Mouse (Mus musculus) embryonic stem cell, embryonic (primary cell): ENCODE data around the gene Spty2d1.

ENCODE experiments used
- CTCF ChIA-PET, 4 experiments: fragments of 300-600 bp in 2 of 4; fragments of 350-600 bp in 2 of 4; sonication (Branson Sonifier 250); formaldehyde crosslinking; loops; one replicate each; lab custom pipeline; 2022; ENCODE audit warnings: inconsistent platforms in 2 of 4; lab: Charles Lee
- POLR2A ChIA-PET, 4 experiments: fragments of 300-600 bp in 2 of 4; fragments of 350-600 bp in 2 of 4; sonication (Branson Sonifier 250); formaldehyde crosslinking; loops; one replicate each; lab custom pipeline; 2022; ENCODE audit warnings: antibody characterized with exemption in 4 of 4, inconsistent platforms in 1 of 4; lab: Charles Lee

Gene Spty2d1

DNA sequence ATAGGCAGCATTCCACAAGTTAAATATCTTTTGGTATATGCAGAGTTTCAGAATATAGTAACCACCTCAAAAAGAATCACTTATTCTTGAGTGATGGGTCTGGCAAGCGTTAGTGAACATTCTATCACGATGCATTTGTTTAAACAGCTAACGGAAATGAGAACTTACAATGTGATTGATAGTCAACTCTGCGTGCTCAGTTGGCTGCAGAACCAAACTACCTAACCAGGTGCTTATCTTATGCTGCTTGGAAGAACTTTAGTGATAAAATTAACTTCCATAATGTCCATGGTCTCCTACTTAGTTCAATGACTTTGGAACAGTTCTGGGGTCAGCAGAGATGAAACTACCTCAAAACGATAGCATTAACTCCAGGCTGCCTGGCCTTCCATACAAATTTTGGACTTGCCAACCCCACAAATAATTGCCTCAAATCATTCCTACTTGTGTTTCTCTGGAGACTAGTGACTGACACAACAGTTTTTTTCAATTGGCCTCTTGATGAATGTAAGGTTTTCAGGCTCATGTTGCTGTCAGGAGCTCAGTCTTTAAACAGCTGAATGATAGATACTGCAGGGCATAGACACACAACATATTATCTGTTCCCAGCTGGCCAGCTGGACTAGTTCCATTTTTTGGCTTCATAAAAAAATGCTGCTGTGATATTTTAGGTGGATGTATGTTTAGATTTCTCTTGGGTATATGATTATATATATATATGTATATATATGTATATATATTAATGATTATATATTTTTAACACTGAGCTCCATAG lies 6.9 kb downstream of the Spty2d1 start:
- CTCF ChIA-PET: no interaction called here
- POLR2A ChIA-PET: interaction anchor here in 1 of 4 experiments (1.3 kb wide), 1 partner anchor 156 kb away, joined by 3 read pairs; no protein-coding TSS in a partner anchor

DNA sequence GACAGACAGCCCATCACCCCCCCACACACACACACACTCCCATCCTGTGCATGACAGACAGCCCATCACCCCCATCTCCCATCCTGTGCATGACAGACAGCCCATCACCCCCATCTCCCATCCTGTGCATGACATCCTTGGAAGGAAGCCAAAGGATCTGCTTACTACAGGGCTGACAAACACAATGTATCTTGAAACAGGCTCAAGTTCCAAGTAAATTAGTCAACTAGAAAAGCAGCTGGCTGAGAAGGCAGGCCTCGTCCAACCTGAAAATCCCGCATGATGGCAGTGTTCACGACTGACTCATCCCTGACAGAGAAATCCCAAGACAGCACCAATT lies 7.6 kb downstream of the Spty2d1 start:
- CTCF ChIA-PET: interaction anchor here in 1 of 4 experiments (1.0 kb wide), 1 partner anchor 15 kb away, joined by 5 read pairs; no protein-coding TSS in a partner anchor
- POLR2A ChIA-PET: no interaction called here

DNA sequence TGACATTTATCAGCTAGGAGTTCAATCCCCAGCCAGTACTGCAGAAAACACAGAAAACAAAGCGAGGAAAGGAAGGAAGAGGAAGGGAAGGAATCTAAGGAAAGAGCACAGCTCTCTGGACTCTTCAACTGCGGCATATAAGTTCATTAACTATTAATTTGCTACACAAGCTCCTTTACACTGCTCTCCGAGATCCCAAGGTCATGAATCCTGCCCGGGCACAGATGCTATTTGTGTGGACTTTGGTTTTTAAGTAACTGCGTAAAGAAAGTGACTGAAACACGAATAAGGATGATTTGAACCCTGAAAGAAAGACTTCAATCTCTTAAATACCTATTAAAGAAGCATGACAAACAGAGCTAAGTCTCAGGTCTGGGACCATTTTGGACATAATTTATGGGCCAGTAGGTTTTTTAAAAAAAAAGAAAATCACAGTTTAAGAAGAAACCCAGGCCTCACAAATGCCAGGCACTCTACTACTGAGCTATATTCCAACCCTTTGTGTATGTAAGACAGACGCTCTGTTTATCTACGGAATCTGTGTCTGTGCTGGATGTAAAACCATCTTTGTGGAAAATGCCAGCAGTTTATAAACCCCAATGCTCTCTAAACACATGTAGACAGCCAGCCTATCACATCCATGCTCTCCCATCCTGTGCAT lies 8.1 kb downstream of the Spty2d1 start:
- CTCF ChIA-PET: interaction anchor here in 1 of 4 experiments (1.0 to 1.8 kb wide), 2 partner anchors 8 to 16 kb away, joined by 4 to 5 read pairs; no protein-coding TSS in a partner anchor
- POLR2A ChIA-PET: interaction anchor here in 2 of 4 experiments (0.6 to 1.1 kb wide), 3 partner anchors 8 to 122 kb away, joined by 3 to 4 read pairs (median 3); no protein-coding TSS in a partner anchor

DNA sequence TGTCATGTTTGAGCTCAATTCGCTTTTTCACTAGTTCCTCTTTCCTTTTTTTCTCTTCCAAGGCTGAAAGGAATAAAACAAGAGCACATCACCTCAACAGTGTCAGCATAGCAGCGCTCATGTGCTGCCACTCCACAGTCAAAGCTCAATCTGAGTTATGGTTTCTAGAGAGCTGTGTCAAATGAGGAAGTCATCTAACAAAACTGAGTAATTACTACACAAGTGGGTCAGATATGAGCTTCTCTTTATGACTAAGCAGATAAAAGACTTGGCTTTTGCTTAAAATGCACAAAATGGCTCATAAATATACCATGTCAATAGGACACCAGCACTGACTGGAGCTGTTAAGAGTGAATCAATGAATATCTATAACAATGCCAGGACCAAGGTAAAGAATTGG lies 9.3 kb downstream of the Spty2d1 start:
- CTCF ChIA-PET: interaction anchor here (0.7 to 1.8 kb wide), 4 partner anchors 9 to 371 kb away, joined by 3 to 4 read pairs (median 3); no protein-coding TSS in a partner anchor
- POLR2A ChIA-PET: interaction anchor here (0.6 to 1.1 kb wide), 5 partner anchors 9 to 17 kb away, joined by 3 to 4 read pairs (median 3); partner anchors contain the start of gene Spty2d1 (in 1 of the 4)

DNA sequence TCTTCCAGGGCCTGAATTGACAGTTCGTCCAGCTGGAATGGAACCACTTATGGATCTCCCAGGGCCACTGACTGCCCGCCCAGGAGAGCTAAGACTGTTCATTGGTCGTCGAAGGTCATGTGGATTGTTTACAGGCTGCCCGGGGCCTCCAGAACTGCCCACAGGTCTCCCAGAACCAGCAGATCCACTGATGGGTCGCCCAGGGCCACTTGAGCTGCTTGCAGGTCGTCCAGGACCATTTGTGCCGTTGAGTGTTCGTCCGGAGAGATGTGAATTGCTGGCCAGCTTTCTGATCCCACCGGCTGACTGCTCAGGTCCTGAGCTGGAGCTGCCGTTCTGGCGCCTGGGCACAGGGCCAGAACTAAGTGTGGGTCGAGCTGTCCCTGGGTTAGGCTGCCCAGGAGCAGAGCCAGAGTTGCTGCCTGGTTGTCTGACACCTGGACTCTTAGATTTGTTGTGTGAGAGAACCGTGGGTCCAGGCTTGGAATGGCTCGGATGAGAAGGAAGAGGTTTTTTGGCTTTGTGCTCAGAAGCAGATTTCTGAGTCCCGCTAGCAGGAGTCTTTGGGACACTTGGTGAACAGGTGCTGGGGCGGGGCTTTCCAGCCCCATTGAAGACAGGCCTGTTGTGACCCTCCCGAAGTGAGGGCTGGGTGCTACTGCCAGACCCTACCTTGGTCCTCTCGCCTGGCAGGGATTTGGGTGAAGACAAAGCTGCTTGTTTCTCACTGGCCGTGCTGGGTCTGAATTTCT lies 10.4 kb downstream of the Spty2d1 start:
- ChIA-PET CTCF (interaction anchor here in 1 of 4 experiments (0.5 to 1.4 kb wide), 2 partner anchors 10 to 24 kb away, joined by 4 read pairs; no protein-coding TSS in a partner anchor), POLR2A (interaction anchor here in 3 of 4 experiments (0.6 to 2.0 kb wide), 7 partner anchors 8 to 30 kb away, joined by 3 to 6 read pairs (median 3); partner anchors contain the start of gene Spty2d1 (in 1 of the 3))

DNA sequence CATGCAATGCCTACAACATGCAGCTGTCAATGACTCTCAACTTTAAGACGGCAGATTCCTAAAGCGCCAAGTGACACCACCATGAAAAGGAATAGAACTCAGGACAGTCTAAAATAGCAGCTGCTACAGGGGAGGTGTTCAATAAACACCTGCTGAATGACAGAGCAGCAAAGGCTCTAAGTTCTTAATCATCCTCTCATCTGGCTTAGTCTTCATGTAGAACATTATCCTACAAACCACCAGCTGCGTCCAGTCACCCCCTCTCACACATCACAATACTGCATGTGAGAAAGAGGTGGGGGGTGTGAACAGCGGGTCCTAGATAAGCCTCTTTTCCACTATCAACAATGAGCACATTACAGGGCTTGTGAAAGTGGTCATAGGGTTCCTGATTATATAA lies 11.2 kb downstream of the Spty2d1 start:
- POLR2A ChIA-PET: interaction anchor here in 2 of 4 experiments (1.3 to 2.0 kb wide), 3 partner anchors 11 to 16 kb away, joined by 3 to 6 read pairs (median 3); partner anchors contain the start of gene Spty2d1 (in 1 of the 2)

DNA sequence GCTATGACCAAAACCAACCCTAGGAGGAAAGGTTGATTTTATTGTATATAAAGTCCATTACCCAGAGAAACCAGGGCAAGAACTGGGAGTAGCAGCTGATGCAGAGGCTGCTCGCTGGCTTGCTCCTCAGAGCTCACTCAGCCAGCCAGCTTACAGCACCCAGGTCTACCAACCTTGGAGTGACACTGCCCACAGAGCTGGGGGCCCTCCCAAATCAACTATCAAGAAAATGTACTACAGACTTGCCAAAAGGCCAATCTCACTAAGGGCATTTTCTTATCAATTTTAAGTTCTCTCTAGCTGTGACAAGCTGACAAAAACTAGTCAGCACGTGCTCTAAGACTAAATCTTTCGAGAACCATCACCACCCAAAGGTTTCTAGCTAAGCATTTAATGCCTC lies 12.7 kb downstream of the Spty2d1 start:
- ChIA-PET POLR2A (interaction anchor here in 1 of 4 experiments (0.7 to 1.3 kb wide), 2 partner anchors 15 to 26 kb away, joined by 3 read pairs; no protein-coding TSS in a partner anchor), CTCF (no interaction called here)

More for the DNA sequence above, 11.2 kb downstream of the Spty2d1 start:
- CTCF ChIA-PET: interaction anchor here in 2 of 4 experiments (0.5 to 1.4 kb wide), 4 partner anchors 11 to 898 kb away, joined by 3 to 7 read pairs (median 4); no protein-coding TSS in a partner anchor

DNA sequence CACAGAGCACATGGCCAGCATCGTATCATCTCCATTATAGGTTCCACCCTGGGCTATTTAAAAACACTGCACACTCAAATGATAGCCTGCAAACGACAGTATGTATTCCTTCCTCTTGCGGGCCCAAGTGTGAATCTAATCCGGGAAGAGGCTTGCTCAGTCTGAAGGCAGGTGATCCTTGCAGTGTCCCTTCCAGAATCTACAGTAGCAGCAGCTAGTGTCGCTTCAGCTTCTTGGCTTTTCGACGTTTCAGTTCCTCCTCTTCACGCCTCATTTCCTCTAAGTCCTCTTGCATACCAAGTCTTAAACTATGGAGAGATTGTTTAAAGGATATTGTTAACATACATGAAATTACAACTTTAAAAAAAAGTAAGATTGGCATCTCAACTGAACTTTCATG lies 15.1 kb downstream of the Spty2d1 start:
- CTCF ChIA-PET: interaction anchor here in 1 of 4 experiments (0.7 kb wide), 1 partner anchor 592 kb away, joined by 3 read pairs; no protein-coding TSS in a partner anchor
- POLR2A ChIA-PET: no interaction called here

DNA sequence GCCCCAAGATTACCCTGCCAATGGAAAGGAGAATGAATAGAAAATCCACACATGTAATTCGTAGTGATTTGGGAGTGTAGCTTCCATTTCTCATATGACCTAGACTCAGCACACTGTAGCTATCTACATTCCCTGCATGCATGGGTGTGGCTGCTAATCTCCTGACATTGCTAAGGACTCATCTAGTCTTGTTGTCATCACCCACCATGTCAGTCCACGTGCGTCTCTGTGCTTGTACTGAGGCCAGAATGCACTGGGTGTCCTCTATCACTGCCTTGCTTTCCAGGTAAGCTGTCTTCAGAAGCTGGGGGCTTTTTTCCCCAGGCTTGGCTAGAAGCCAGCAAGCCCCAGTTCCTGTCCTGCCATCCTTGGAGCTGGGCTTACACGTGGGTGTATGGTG lies 18.8 kb downstream of the Spty2d1 start:
- POLR2A ChIA-PET: interaction anchor here in 1 of 4 experiments (1.1 kb wide), 1 partner anchor 18 kb away, joined by 4 read pairs; no protein-coding TSS in a partner anchor
- CTCF ChIA-PET: interaction anchor here in 2 of 4 experiments (0.7 to 0.8 kb wide), 2 partner anchors 27 to 367 kb away, joined by 3 read pairs; no protein-coding TSS in a partner anchor

DNA sequence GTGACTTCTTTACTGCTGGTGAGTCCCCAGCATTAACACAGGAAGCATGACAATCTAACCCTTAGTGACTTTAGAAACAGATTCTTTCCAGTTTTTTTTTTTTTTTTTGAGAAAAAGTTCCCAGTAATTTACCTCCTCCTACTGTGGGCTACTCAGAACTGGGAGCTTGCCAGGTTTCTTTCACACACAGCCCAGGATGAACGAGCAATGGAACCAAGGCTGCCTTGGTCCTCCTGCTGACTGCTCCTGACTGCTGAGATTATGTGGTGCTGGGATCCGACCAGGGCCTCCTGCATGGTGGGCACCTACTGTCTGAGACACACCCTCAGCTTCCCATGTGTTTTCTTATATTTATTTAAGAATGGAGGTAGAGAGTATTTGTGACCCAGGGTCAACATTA lies 21.1 kb downstream of the Spty2d1 start:
- POLR2A ChIA-PET: interaction anchor here in 1 of 4 experiments (1.2 kb wide), 1 partner anchor 11 kb away, joined by 3 read pairs; no protein-coding TSS in a partner anchor
- CTCF ChIA-PET: no interaction called here

DNA sequence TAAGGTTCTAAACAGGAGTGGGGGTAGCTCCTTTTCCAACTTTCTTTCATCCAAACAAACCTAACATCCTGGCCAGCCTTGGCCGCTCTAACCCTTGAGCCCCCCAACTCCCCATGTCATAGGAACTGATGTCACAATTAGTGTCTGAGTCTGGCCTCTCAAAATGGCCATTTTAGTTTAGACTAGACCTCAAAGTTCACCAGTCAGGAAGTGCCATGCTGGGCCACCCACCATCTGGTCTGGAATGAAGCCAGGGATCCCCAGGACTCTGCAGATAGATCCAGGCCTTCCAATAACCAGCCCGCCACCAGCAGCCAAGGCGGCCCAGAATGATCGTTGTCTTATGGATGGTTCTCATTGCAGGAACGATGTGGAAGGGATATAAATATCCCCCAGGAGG lies 21.6 kb downstream of the Spty2d1 start:
- ChIA-PET POLR2A (interaction anchor here in 2 of 4 experiments (0.9 to 1.2 kb wide), 2 partner anchors 12 to 22 kb away, joined by 3 read pairs; partner anchors contain the start of gene Spty2d1 (in 1 of the 2)), CTCF (no interaction called here)

DNA sequence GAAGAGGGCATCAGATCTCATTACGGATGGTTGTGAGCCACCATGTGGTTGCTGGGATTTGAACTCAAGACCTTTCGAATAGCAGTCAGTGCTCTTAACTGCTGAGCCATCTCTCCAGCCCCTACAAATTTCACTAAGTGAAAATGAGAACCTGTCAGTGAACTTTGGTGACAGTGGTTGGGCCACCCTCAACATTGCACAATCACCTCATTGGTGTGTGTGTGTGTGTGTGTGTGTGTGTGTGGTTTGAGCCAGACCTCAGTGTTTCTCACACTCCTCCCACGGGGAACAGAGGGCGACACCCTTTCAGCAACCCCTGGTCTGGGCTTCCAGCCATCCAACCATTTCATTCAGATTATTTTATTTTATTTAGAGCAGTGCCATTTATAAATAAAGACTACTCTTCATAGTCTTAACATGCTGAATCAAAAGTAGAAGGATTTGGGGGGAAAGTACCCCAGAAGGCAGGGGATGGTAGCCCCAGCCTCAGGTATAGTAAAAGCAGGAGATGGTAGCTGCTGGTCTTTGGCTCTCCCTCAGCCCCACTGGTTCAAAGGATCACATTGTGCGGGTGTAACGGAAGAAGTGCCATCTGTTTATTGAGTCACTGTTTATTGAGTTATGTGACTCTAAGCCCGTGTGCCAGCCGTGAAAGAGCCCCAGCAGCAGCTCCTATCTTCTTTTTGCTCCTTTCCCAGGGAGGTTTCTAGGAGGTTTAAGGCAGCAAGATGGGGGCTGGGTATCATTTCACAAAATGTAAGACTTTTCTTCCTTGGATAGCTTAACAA lies 22.3 kb downstream of the Spty2d1 start:
- ChIA-PET POLR2A (interaction anchor here in 2 of 4 experiments (0.9 to 1.2 kb wide), 2 partner anchors 12 to 23 kb away, joined by 3 read pairs; partner anchors contain the start of gene Spty2d1 (in 1 of the 2)), CTCF (interaction anchor here in 1 of 4 experiments (0.7 kb wide), 1 partner anchor 98 kb away, joined by 3 read pairs; no protein-coding TSS in a partner anchor)

DNA sequence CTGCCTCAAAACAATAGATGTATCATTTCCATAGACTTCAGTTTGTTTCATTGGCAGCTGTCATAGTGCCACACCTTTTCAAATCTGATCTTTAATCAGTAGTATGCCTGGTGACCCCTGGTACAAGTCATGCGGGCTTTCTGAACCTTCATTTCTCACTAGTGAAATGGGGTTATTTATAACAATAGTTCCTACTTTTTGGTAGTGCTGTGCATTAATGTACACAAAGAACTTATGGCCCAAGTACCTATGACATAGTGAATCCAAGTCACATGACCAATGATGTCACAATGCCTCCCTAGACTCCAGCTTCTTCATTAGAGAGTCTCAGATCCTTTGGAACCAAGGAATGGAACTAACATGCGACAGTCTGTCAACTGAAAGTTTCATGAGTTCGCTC lies 24.9 kb downstream of the Spty2d1 start, which contains the start of gene Gm9999:
TSS of gene Gm9999 (plus strand) at position 301 of the 400 bp plus-strand sequence.
- POLR2A ChIA-PET: no interaction called here
- CTCF ChIA-PET: no interaction called here

DNA sequence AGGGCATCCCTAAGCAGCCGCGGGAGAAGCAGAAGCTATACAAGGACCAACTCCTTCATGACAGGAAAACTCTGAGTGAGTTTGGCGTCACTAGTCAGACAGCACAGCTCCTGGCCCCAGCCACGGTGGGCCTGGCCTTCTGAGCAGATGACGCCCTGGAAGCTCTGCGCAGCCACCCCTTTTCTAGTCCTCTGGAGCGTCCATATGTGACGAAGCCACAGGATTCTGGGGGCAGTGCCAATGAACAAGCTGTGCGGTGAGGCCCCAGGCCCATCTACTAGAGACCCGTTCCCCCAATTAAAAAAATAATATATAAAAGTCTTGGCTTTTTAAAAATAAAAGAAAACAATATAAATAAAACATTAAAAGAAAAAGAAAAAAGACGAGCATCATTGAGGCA lies 32.8 kb downstream of the Spty2d1 start:
- CTCF ChIA-PET: interaction anchor here in 1 of 4 experiments (0.6 to 1.5 kb wide), 3 partner anchors 41 to 180 kb away, joined by 3 read pairs; no protein-coding TSS in a partner anchor
- POLR2A ChIA-PET: no interaction called here

DNA sequence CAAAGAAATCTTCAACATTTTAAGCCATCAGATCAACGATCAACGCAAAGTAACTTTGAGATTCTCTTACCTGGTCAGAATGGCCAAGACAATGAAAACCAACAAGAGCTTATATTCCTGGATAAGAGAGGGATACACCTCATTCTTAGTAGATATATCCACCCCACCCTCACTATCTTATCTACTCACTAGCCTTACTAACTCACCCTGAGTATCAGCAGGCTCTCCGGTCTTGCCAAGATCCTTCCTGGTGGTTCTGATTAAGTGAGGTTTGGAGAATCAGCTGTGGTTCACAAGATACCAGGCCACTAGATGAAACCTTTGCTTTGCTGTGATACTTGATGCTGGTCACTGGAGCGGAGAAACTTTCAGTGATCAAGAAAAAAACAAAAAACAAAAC lies 33.6 kb downstream of the Spty2d1 start:
- POLR2A ChIA-PET: no interaction called here
- CTCF ChIA-PET: interaction anchor here in 1 of 4 experiments (0.6 kb wide), 1 partner anchor 19 kb away, joined by 3 read pairs; no protein-coding TSS in a partner anchor

DNA sequence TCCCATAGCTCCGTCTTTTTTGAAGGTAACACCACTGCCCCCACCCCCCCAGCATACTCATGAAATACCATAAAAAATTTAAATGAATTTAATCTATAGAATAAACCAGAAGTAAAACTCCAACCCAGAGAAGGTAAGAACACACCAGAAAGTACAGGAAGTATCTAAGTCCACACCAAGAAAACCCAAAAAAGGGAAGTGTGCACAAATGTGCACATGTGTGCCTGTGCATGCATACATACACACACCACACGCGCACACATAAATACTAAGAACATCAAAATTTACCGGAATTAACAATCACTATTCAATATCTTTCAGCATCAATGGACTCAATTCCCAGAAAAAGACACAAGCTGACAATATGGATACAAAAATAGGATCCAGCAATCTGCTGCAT lies 38.3 kb downstream of the Spty2d1 start:
- ChIA-PET POLR2A (interaction anchor here in 1 of 4 experiments (0.6 kb wide), 1 partner anchor 26 kb away, joined by 3 read pairs; no protein-coding TSS in a partner anchor), CTCF (no interaction called here)

DNA sequence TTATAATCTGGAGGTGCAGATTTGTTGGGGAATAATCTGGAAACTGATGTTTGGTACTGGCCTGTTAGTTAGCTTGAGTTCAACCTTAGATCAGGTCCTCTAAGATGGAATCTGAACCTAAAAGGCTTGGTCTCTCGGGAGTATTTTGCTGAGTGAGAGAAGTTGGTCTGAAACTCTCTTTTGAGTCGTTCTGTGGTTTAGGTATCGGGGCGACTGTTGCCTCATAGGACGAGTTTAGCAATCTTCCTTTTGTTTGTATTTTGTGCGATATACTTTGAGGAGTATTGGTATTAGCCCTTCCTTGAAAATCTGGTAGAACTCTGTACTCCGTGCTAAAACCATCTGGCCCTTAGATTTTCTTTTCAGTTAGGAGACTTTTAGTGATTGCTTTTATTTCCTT lies 44.1 kb downstream of the Spty2d1 start:
- POLR2A ChIA-PET: no interaction called here
- CTCF ChIA-PET: interaction anchor here in 2 of 4 experiments (1.5 to 1.9 kb wide), 2 partner anchors 52 to 187 kb away, joined by 7 read pairs; no protein-coding TSS in a partner anchor
